Mouse (Mus musculus) myocyte (in vitro differentiated cells): ENCODE data around the gene 2610528A11Rik. TPM values are rescaled to one million over a fixed set of nuclear protein-coding genes. Genes with fewer than 3 reads are reported as not detected.
A peak's percentile ranks its signal among the peaks of the same experiment; 100 is the strongest.

Experiments
- H3K27me3 ChIP-seq: one replicate; pipeline ENCODE4 v1.6.1; 2011; ENCODE audit not compliant: control insufficient read depth, insufficient read depth, insufficient read length
- H3K36me3 ChIP-seq: one replicate; pipeline ENCODE4 v1.6.1; 2011; ENCODE audit not compliant: control insufficient read depth, insufficient read depth
- H3K4me2 ChIP-seq: one replicate; pipeline ENCODE4 v1.6.1; 2011; ENCODE audit warnings: low read depth, control low read depth
- H3K4me3 ChIP-seq: one replicate; pipeline ENCODE4 v1.5.1; 2011; ENCODE audit warnings: mild to moderate bottlenecking, control low read depth, moderate library complexity
- H3K79me2 ChIP-seq: one replicate; pipeline ENCODE4 v1.6.1; 2011; ENCODE audit not compliant: control insufficient read depth, insufficient read depth
- H3ac ChIP-seq: one replicate; pipeline ENCODE4 v1.6.1; 2011; ENCODE audit not compliant: control insufficient read depth, insufficient read length
- CEBPB ChIP-seq: IDR thresholded peaks from 2 replicates; pipeline ENCODE4 v1.6.1; 2011; ENCODE audit warnings: mild to moderate bottlenecking, moderate library complexity; ENCODE audit not compliant: poor library complexity, insufficient read depth, severe bottlenecking
- E2F4 ChIP-seq: IDR thresholded peaks from one replicate; pipeline ENCODE4 v1.6.1; 2011; ENCODE audit warnings: mild to moderate bottlenecking, control low read depth, moderate library complexity; ENCODE audit not compliant: insufficient read depth
- MAX ChIP-seq: IDR thresholded peaks from one replicate; pipeline ENCODE4 v1.6.1; 2011; ENCODE audit warnings: low read depth, mild to moderate bottlenecking, control low read depth
- MYOD1 ChIP-seq, 3 experiments: IDR thresholded peaks; one replicate each; pipeline ENCODE4 v1.6.1; 2011; ENCODE audit warnings: control low read depth in 2 of 3, low read depth in 2 of 3, mild to moderate bottlenecking in 2 of 3, moderate library complexity in 1 of 3; ENCODE audit not compliant: insufficient read length in 2 of 3, control insufficient read depth in 1 of 3
- MYOG ChIP-seq, 3 experiments: IDR thresholded peaks; one replicate each; pipeline ENCODE4 v1.6.1; 2011; ENCODE audit warnings: control low read depth in 2 of 3, low read depth in 2 of 3, mild to moderate bottlenecking in 2 of 3; ENCODE audit not compliant: insufficient read length in 2 of 3, control insufficient read depth in 1 of 3, insufficient read depth in 1 of 3
- POLR2A ChIP-seq: IDR thresholded peaks from one replicate; pipeline ENCODE4 v1.6.1; 2011; ENCODE audit warnings: low read depth, mild to moderate bottlenecking, control low read depth, moderate library complexity; ENCODE audit not compliant: insufficient read length
- POLR2AphosphoS2 ChIP-seq: IDR thresholded peaks from one replicate; pipeline ENCODE4 v1.6.1; 2011; ENCODE audit warnings: low read depth, control low read depth; ENCODE audit not compliant: insufficient read length
- REST ChIP-seq: IDR thresholded peaks from one replicate; pipeline ENCODE4 v1.6.1; 2011; ENCODE audit warnings: mild to moderate bottlenecking, control low read depth, moderate library complexity; ENCODE audit not compliant: insufficient read depth, insufficient read length
- SRF ChIP-seq: IDR thresholded peaks from one replicate; pipeline ENCODE4 v1.6.1; 2011; ENCODE audit warnings: low read depth; ENCODE audit not compliant: control insufficient read depth, insufficient read length
- TCF12 ChIP-seq: IDR thresholded peaks from one replicate; pipeline ENCODE4 v1.6.1; 2011; ENCODE audit warnings: mild to moderate bottlenecking, control low read depth; ENCODE audit not compliant: poor library complexity, insufficient read depth, severe bottlenecking
- TCF3 ChIP-seq: IDR thresholded peaks from one replicate; pipeline ENCODE4 v1.6.1; 2011; ENCODE audit warnings: low read depth, control low read depth; ENCODE audit not compliant: insufficient read length
- USF1 ChIP-seq: IDR thresholded peaks from one replicate; pipeline ENCODE4 v1.6.1; 2011; ENCODE audit warnings: low read depth, mild to moderate bottlenecking, control low read depth, moderate library complexity
- polyA plus RNA-seq: library from polyadenylated mRNA; unstranded; fragments of >200 nt; fragmentation: generic; extraction: Trizol; gene quantifications from one replicate; pipeline ENCODE4 v1.2.1, GENCODE M21; 2012; ENCODE audit warnings: missing spikeins

2610528A11Rik gene
- polyA plus RNA-seq, 1 experiment, result 1.2 TPM

DNA sequence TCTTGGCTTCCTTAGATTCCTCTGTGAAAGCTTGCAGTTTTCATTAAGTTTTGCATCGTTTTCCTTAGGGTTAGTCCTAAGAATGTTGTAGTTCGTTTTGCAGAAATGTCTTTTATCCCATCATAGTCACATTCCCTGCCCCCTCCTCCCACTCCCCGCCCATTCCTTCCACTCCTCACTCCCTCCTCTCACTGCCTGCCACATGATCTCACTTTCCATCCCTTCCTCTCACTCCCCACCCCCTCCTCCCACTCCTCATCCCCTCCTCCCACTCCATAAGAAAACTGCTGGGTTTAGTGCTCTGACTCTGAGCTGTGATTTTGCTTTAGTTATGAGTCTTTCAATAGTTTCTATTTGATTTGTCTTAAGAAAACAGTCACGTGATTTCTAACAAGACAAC lies 30.1 kb downstream of the 2610528A11Rik start:
- no peak overlapping the region for H3ac ChIP-seq
- H3K27me3 ChIP-seq, result peaks cover under 1% of the 10 kb centered on the region
- H3K36me3 ChIP-seq, result no peaks in the 10 kb centered on the region
- TF ChIP-seq USF1 (peak; percentile 5), SRF (no peak)
- H3K4me2 ChIP-seq, result no peak overlapping the region
- H3K4me3 ChIP-seq, result no peak overlapping the region
- H3K79me2 ChIP-seq, result no peaks in the 10 kb centered on the region

- TF ChIP-seq MYOG (IDR thresholded peaks at IDR 0.05; ENCODE audit: control insufficient read depth in 1 of 3, insufficient read depth in 1 of 3, insufficient read length in 2 of 3, low read depth in 2 of 3) (no peak), REST (no peak), TCF12 (no peak), SRF (no peak)
- Histone ChIP-seq H3K4me3 (no peak overlapping the region), H3K36me3 (no peaks in the 10 kb centered on the region), H3ac (no peak overlapping the region), H3K79me2 (no peaks in the 10 kb centered on the region), H3K4me2 (no peak overlapping the region), H3K27me3 (no peaks in the 10 kb centered on the region)
Observed at GRCm38 (mm10) chr14:37080724-37081123, 33.1 kb downstream of the 2610528A11Rik start.

DNA sequence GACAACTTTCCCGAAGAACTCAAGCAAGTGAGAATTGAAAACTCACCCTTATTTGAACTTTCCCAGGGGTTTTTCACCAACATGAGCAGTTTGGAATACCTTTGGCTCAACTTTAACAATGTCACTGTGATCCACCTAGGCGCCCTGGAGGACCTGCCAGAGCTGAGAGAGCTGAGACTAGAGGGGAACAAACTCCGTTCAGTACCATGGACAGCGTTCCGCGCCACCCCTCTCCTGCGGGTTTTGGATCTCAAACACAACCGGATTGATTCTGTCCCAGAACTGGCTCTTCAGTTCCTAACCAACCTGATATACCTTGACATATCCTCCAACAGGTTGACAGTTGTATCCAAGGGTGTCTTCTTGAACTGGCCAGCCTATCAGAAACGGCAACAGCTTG lies 45.3 kb downstream of the 2610528A11Rik start:
- no peak overlapping the region for H3K4me2 ChIP-seq
- TF ChIP-seq MAX, result no peak
- no peak for TF ChIP-seq E2F4
- TF ChIP-seq USF1, result no peak
- TF ChIP-seq REST, result peak; percentile 93
- TF ChIP-seq CEBPB, result no peak
- TF ChIP-seq MYOG (IDR thresholded peaks at IDR 0.05; ENCODE audit: control insufficient read depth in 1 of 3, insufficient read depth in 1 of 3, insufficient read length in 2 of 3, low read depth in 2 of 3), result no peak

GRCm38 (mm10) chr14:37067629-37068028 lies 46.2 kb downstream of the 2610528A11Rik start, which contains the start of gene Lrit2:
Gene Lrit2, plus strand, starts transcription at chr14:37067929.
- H3K4me2 ChIP-seq, result no peak within 1 kb of the TSS
- no peaks in the 10 kb centered on the region for H3K36me3 ChIP-seq
- no peaks in the 10 kb centered on the region for H3K79me2 ChIP-seq
- TF ChIP-seq MAX, result no peak
- TF ChIP-seq TCF3, result no peak
- H3K4me3 ChIP-seq, result no peak within 1 kb of the TSS
- no peaks in the 10 kb centered on the region for H3K27me3 ChIP-seq
- H3ac ChIP-seq, result no peak within 1 kb of the TSS

More for the DNA sequence above, 45.3 kb downstream of the 2610528A11Rik start:
- H3ac ChIP-seq, result no peak overlapping the region
- H3K36me3 ChIP-seq, result no peaks in the 10 kb centered on the region
- H3K4me3 ChIP-seq, result no peak overlapping the region
- no peaks in the 10 kb centered on the region for H3K79me2 ChIP-seq
- H3K27me3 ChIP-seq, result no peaks in the 10 kb centered on the region

DNA sequence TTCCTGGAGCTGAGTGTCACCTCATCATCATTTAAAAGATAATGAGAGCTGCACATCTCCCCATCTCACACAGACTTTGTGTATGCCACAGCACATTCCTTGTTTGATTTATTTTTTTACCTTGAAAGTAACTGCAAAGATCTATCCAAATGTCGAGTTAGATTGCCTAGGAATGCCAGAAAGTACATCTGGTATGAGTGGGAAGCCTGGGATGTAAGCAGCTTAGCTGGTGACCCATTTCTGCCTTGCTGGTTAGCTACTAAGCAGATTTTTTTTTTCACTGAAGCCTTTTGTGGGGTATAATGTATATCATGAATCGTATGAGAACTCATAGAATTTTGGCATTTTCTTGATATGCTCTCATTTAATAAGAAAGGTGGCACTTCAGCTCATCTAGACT lies 47.2 kb downstream of the 2610528A11Rik start:
- Histone ChIP-seq H3K79me2 (no peaks in the 10 kb centered on the region), H3ac (no peak overlapping the region), H3K4me2 (no peak overlapping the region), H3K27me3 (peaks cover 6% of the 10 kb centered on the region), H3K4me3 (no peak overlapping the region), H3K36me3 (no peaks in the 10 kb centered on the region)
- TF ChIP-seq USF1, result no peak
- TF ChIP-seq CEBPB, result no peak
- TF ChIP-seq MYOG (IDR thresholded peaks at IDR 0.05; ENCODE audit: control insufficient read depth in 1 of 3, insufficient read depth in 1 of 3, insufficient read length in 2 of 3, low read depth in 2 of 3), result no peak
- TF ChIP-seq POLR2AphosphoS2, result no peak
- TF ChIP-seq E2F4, result no peak
- TF ChIP-seq POLR2A, result no peak
- TF ChIP-seq REST, result no peak
- TF ChIP-seq TCF12, result no peak
- no peak for TF ChIP-seq TCF3
- no peak for TF ChIP-seq SRF
- TF ChIP-seq MAX, result no peak
- no peak for TF ChIP-seq MYOD1 (IDR thresholded peaks at IDR 0.05; ENCODE audit: control insufficient read depth in 1 of 3, insufficient read length in 2 of 3, low read depth in 2 of 3)

DNA sequence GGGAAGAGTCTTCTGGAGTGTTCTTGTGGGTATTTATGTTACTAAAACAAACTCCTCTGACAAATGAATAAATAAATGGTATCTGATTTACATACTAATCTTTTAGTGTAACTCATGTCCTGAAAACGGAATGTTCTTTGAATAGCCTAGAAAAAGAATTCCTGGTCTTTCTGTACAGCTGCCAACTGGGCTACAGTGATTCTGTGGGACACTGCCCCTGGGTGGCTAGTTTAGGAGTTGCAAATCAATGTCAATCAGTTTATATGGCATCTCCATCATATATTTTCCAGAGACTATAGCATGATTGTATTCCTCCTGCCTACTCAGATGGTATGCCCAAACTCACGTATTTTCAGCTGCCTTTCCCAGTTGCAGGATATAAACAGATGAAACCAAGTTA lies 49.0 kb downstream of the 2610528A11Rik start:
- Histone ChIP-seq H3K4me2 (no peak overlapping the region), H3ac (no peak overlapping the region), H3K36me3 (no peaks in the 10 kb centered on the region), H3K27me3 (peaks cover 6% of the 10 kb centered on the region), H3K79me2 (no peaks in the 10 kb centered on the region), H3K4me3 (no peak overlapping the region)
- no peak for TF ChIP-seq POLR2AphosphoS2
- TF ChIP-seq E2F4, result no peak
- no peak for TF ChIP-seq REST
- no peak for TF ChIP-seq USF1
- TF ChIP-seq TCF3, result no peak
- no peak for TF ChIP-seq MYOD1 (IDR thresholded peaks at IDR 0.05; ENCODE audit: control insufficient read depth in 1 of 3, insufficient read length in 2 of 3, low read depth in 2 of 3)
- TF ChIP-seq SRF, result no peak
- no peak for TF ChIP-seq POLR2A
- TF ChIP-seq TCF12, result no peak
- TF ChIP-seq CEBPB, result no peak
- TF ChIP-seq MAX, result no peak
- TF ChIP-seq MYOG (IDR thresholded peaks at IDR 0.05; ENCODE audit: control insufficient read depth in 1 of 3, insufficient read depth in 1 of 3, insufficient read length in 2 of 3, low read depth in 2 of 3), result no peak
